Mouse (Mus musculus) embryonic facial prominence, embryonic 11.5 days (tissue): ENCODE measurements around the gene Creb3l4. TPM values are rescaled to one million over a fixed set of nuclear protein-coding genes. Genes with fewer than 3 reads are reported as not detected.

Source experiments
- ATAC-seq: fragments of 200-750 bp; cut with Nextera tagmentation; replicated peaks from 2 replicates; pipeline ENCODE4 v1.8.0; 2017; ENCODE audit warnings: low read depth; ENCODE audit not compliant: insufficient number of reproducible peaks, low FRiP score, low TSS enrichment
- DNase-seq: peaks from one replicate; pipeline ENCODE4 v3.0.0-alpha.2; 2015; ENCODE audit warnings: low spot score
- H3K27ac ChIP-seq: fragments of 300-500 bp; sonication (generic); replicated peaks from 2 replicates; pipeline ENCODE4 v1.5.1; 2014; ENCODE audit warnings: mild to moderate bottlenecking, low read depth, low read length, control low read depth
- H3K27me3 ChIP-seq: fragments of 300-500 bp; sonication (generic); 2 replicates; pipeline ENCODE4 v1.6.1; 2014; ENCODE audit warnings: mild to moderate bottlenecking, low read length, moderate library complexity, mixed read lengths; ENCODE audit not compliant: control insufficient read depth, insufficient read depth
- H3K36me3 ChIP-seq: fragments of 300-500 bp; sonication (generic); replicated peaks from 2 replicates; pipeline ENCODE4 v1.6.1; 2014; ENCODE audit warnings: low read depth, mild to moderate bottlenecking, low read length, moderate library complexity, mixed read lengths; ENCODE audit not compliant: control insufficient read depth, insufficient read depth
- H3K4me1 ChIP-seq: fragments of 300-500 bp; sonication (generic); 2 replicates; pipeline ENCODE4 v1.6.1; 2014; ENCODE audit warnings: low read length, mixed read lengths; ENCODE audit not compliant: control insufficient read depth, insufficient read depth
- H3K4me2 ChIP-seq: fragments of 300-500 bp; sonication (generic); 2 replicates; pipeline ENCODE4 v1.6.1; 2014; ENCODE audit warnings: low read depth, mild to moderate bottlenecking, control low read depth, low read length, moderate library complexity
- H3K4me3 ChIP-seq: fragments of 300-500 bp; sonication (generic); 2 replicates; pipeline ENCODE4 v1.5.1; 2014; ENCODE audit warnings: low read depth, low read length, control low read depth
- H3K9ac ChIP-seq: fragments of 300-500 bp; sonication (generic); replicated peaks from 2 replicates; pipeline ENCODE4 v1.6.1; 2014; ENCODE audit warnings: mild to moderate bottlenecking, control low read depth, low read length
- H3K9me3 ChIP-seq: fragments of 300-500 bp; sonication (generic); replicated peaks from 2 replicates; pipeline ENCODE4 v1.6.1; 2016; ENCODE audit warnings: mild to moderate bottlenecking, low read length, inconsistent platforms, mixed read lengths; ENCODE audit not compliant: control insufficient read depth
- WGBS: fragments of 180-500 bp; shearing (Covaris S2); extraction: QIAGEN DNeasy Blood & Tissue Kit; methylation state at CpG from one replicate; pipeline ENCODE4 v1.1.7; 2014; 5-methylcytosine and 5-hydroxymethylcytosine counted together
- polyA plus RNA-seq: library from polyadenylated mRNA; unstranded; fragments of >200 nt; fragmentation: Nextera tagmentation; extraction: Ambion mirVana; gene quantifications from 2 replicates; pipeline ENCODE4 v1.2.1, GENCODE M21; 2014

The Creb3l4 gene
- polyA plus RNA-seq, 1 experiment from 2014 or later: 7.7 TPM

DNA sequence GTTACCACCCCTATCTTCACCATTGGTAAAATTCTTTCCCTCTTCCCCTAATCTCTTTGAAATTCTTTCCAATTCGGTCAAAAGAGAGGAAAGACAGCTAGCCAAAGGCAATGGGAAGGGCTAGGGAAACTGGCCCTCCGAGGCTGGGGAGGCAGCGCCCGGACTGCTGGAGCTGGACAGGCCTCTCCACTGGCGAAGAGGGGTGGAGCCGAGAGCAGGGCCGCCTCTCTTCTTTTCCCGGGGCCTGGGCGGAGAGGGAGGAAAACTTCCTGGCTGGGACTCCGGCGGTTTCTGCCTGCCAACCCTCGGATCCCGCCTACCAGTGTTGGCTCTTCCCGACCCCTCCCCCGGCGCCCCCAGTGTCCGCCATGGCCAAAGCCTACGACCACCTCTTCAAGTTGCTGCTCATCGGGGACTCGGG, 22.8 kb downstream of the Creb3l4 start:
- DNase-seq (peak; percentile 75), ATAC-seq (peak; percentile 68)
- no peaks in the 10 kb centered on the region; the same call in 1 of the 2 replicates for H3K36me3 ChIP-seq
- H3K9ac ChIP-seq: peak overlapping the region; percentile 73
- peak overlapping the region; percentile 81 for H3K4me2 ChIP-seq
- H3K4me1 ChIP-seq: no peaks in the 10 kb centered on the region
- under 1% methylated on average over 19 of the region's 20 CpGs for WGBS
- no peaks in the 10 kb centered on the region for H3K9me3 ChIP-seq
- H3K4me3 ChIP-seq: peak overlapping the region; percentile 53
- H3K27ac ChIP-seq: peak overlapping the region; percentile 70; the same call in 1 of the 2 replicates
- H3K27me3 ChIP-seq: no peaks in the 10 kb centered on the region

DNA sequence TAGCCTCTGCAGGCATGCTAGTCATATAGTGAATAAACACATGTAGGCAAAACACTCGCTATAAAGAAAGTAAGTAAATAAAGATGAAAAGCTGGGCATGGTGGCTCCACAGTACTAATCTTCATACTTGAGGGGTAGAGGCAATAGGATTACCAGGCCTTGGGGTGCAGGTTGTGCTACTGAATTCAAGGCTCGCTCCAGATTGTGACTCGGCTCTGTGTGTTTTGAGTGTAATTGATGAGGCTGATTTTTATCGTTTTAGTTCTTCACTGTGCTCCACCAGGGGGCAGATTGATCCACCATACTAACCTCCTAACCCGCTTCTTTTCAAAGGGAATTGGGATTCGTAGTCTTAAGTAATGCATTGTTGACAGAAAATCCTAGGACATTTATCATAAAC, 23.2 kb downstream of the Creb3l4 start:
- no peaks in the 10 kb centered on the region for H3K27me3 ChIP-seq
- no peaks in the 10 kb centered on the region; the same call in 1 of the 2 replicates for H3K36me3 ChIP-seq
- peak overlapping the region; percentile 73 for H3K9ac ChIP-seq
- peak overlapping the region; percentile 53 for H3K4me3 ChIP-seq
- WGBS: 18% methylated on average over 6 of the region's 6 CpGs
- ATAC-seq: no peak
- H3K4me2 ChIP-seq: peak overlapping the region; percentile 81
- H3K9me3 ChIP-seq: no peaks in the 10 kb centered on the region
- DNase-seq: peak; percentile 79
- H3K27ac ChIP-seq: peak overlapping the region; percentile 70; the same call in 1 of the 2 replicates
- H3K4me1 ChIP-seq: no peaks in the 10 kb centered on the region

- peaks cover 7% of the 10 kb centered on the region for H3K36me3 ChIP-seq
These were observed 27.4 kb downstream of the Creb3l4 start for GRCm38 (mm10) chr3:90215825-90216380.

DNA sequence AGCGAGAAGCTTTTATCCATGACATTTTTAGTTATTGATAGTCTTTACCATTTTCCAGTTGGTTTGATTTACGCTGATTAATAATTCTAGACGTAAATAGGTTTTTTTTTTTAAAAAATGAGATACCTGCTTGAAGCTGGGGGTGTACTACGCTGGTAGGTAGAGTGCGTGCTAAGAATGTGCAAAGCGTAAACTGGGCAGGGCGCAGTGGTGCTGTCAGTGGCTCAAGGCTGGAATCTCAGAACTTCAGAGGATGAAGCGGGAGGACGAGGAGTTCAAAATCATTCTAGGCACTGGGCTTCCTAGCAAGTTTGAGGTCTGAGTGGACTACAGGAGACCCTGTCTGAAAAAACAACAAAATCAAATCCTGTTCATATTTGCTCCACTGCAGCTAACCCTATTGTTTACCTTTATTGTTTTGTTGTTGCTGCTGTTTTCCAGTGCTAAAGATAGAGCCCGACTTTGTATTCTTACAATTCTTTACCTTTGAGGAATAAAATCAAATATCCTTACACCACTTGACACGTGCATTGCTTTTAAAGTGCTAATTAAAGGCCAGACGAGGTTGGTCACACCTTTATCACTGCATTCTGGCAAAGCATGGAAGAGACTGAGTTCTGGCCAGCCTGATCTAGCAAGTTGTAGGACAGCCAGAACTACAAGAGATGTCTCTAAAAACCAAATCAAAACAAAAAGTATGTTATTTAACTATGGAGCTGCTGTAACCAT, 29.2 kb downstream of the Creb3l4 start:
- Histone ChIP-seq H3K36me3 (peaks cover 7% of the 10 kb centered on the region), H3K9me3 (no peaks in the 10 kb centered on the region), H3K27ac (no peak overlapping the region), H3K4me3 (peak overlapping the region; percentile 83), H3K4me2 (peak overlapping the region; percentile 52), H3K4me1 (no peaks in the 10 kb centered on the region), H3K27me3 (no peaks in the 10 kb centered on the region), H3K9ac (peak overlapping the region; percentile 84)
- DNase-seq (no peak), ATAC-seq (no peak)
- WGBS: 15% methylated on average over 12 of the region's 12 CpGs

More at GRCm38 (mm10) chr3:90215825-90216380, 27.4 kb downstream of the Creb3l4 start:
- no peak for ATAC-seq
- Histone ChIP-seq H3K9ac (no peak overlapping the region), H3K27ac (no peak overlapping the region), H3K27me3 (no peaks in the 10 kb centered on the region), H3K4me1 (no peaks in the 10 kb centered on the region), H3K4me2 (no peak overlapping the region), H3K4me3 (no peak overlapping the region), H3K9me3 (no peaks in the 10 kb centered on the region)
- no peak for DNase-seq
- 32% methylated on average over 1 of the region's 1 CpGs for WGBS

DNA sequence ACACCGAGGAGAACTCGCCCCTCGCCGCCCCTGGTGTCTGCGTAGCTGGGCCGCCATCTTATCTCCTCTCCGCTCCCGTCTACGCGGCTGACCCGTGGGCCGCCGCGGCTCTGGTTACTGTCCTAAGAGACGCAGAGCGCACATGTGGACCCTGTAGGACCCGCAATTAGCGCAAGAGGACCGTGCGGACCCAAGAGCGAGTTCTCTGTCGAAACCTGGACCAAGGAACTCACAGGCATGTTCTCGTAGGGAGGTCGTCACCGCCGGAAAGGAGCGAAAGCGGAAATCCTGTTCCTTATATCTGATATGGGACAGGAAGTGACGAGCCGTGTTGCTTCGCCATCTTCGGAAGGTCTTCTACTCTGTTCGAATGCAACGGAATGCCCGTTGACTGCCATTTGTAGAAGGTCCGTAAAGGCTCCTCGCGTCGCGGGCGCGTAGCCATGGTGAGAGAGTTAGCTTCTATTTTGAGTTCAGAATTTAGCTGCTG, 29.9 kb downstream of the Creb3l4 start, which contains the start of the genes Rps27 and Rab13:
Gene Rps27, minus strand, starts transcription at position 275 of the 490 bp plus-strand sequence.
Gene Rab13, plus strand, starts transcription at position 319 of the 490 bp plus-strand sequence.
- DNase-seq (peak; percentile 96), ATAC-seq (peak; percentile 88)
- WGBS: under 1% methylated on average over 42 of the region's 42 CpGs
- peak within 1 kb of the TSS; percentile 83 for H3K4me3 ChIP-seq
- no peaks in the 10 kb centered on the region for H3K9me3 ChIP-seq
- H3K36me3 ChIP-seq: peaks cover 7% of the 10 kb centered on the region
- H3K27ac ChIP-seq: peak within 1 kb of the TSS; percentile 79
- peak within 1 kb of the TSS; percentile 78 for H3K4me2 ChIP-seq
- H3K4me1 ChIP-seq: no peaks in the 10 kb centered on the region
- H3K27me3 ChIP-seq: no peaks in the 10 kb centered on the region
- H3K9ac ChIP-seq: peak within 1 kb of the TSS; percentile 84

DNA sequence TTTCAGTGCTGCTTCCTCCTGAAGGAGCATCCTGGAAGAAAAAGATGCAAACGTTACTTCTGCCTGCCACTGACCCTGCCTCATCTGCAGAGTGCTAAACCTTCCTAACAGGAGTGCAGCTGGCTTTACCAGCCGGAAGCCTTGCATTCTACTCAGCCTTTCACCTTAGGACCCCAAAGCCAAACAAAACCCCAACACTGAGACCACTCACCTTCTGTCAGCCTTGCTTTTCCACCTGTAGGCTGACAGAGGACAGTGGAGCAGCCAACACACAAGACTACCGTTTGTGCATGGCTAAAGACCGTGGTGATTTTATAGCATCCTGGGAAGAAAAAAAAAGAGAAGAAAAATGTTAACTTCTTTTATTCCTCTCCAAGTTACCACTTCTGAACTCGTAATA, 30.6 kb downstream of the Creb3l4 start:
- no peak for ATAC-seq
- H3K27me3 ChIP-seq: no peaks in the 10 kb centered on the region
- H3K27ac ChIP-seq: no peak overlapping the region
- WGBS: 14% methylated on average over 5 of the region's 5 CpGs
- H3K4me3 ChIP-seq: peak overlapping the region; percentile 83
- peaks cover 9% of the 10 kb centered on the region for H3K36me3 ChIP-seq
- no peaks in the 10 kb centered on the region for H3K9me3 ChIP-seq
- peak overlapping the region; percentile 84 for H3K9ac ChIP-seq
- no peak for DNase-seq
- peak overlapping the region; percentile 78 for H3K4me2 ChIP-seq
- H3K4me1 ChIP-seq: no peaks in the 10 kb centered on the region

DNA sequence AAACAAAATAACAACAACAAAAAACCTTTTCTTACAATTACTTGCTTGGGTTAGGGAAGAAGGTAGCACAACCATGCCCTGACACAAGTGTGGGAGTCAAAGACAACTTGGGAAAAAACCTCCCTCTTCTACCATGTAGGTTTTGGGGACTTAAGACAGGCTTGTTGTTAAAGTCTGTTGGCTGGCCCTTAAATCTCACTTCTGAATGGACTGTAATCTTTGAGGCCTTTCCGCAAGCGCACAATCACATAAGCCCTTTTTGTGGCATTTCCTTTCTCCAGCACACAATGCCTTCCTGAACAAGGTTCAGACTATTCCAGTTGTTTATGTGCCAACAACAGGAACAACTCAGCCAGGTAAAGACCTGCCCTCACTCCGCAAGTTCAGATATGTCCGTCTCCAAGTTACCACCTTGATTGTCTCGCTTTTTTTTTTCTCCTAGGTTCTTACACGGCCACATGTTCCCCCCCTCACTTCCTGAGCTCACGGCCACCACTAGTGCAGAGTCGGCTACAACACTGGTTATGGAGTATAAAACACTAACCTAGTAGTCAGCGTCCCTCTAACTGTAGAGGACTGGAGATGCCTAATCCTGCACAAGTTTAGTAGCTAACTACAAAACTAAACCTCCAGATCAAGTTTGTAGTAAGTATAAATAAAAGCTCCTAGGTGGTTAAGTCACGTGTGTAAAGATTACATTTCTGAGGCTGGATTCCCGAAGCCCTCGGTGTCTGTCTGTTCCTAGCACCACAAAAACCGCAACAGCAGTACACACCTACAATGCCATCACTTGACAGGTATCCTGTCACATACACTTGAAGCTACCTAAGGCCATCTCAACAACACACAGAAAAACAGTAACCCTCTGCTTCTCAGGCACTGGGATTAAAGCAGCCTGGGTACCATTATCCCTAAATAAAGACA, 31.6 kb downstream of the Creb3l4 start:
- Histone ChIP-seq H3K4me3 (peak overlapping the region; percentile 83), H3K4me1 (no peaks in the 10 kb centered on the region), H3K36me3 (peaks cover 10% of the 10 kb centered on the region), H3K4me2 (peak overlapping the region; percentile 78), H3K27ac (no peak overlapping the region), H3K9me3 (no peaks in the 10 kb centered on the region), H3K27me3 (no peaks in the 10 kb centered on the region), H3K9ac (no peak overlapping the region)
- DNase-seq (no peak), ATAC-seq (no peak)
- 82% methylated on average over 13 of the region's 13 CpGs for WGBS
